19 mouse cellular contexts compared by ENCODE assay signal in genomic region chr3:54934535-54934934, GRCm38 (mm10). TPM values are rescaled to one million over a fixed set of nuclear protein-coding genes. Genes with fewer than 3 reads are reported as not detected.
"Had no signal": no experiment of that assay in that cellular context is flagged by ENCODE, and none has a peak within 500 bp of the region (broad histone marks: within the 10 kb centered on the region; RNA-seq: fewer than 3 reads in every experiment).

No protein-coding gene starts in this region.

- H3K36me3 ChIP-seq: liver, embryonic 13.5 days; liver, embryonic 15.5 days; lung, embryonic 15.5 days; midbrain, embryonic 12.5 days; neural tube, embryonic 12.5 days; stomach, embryonic 15.5 days had no signal

- H3K4me3 ChIP-seq: liver, embryonic 13.5 days; liver, embryonic 15.5 days; lung, embryonic 15.5 days; megakaryocyte, embryonic 14.5 days; midbrain, embryonic 12.5 days; neural tube, embryonic 12.5 days; stomach, embryonic 15.5 days had no signal

- ATAC-seq: liver, postnatal 0 days; lung, postnatal 0 days had no signal

- H3K27ac ChIP-seq: liver, embryonic 13.5 days; liver, embryonic 15.5 days; lung, embryonic 15.5 days; macrophage; midbrain, embryonic 12.5 days; neural tube, embryonic 12.5 days; stomach, embryonic 15.5 days; stomach, postnatal 0 days had no signal

- H3K4me1 ChIP-seq: liver, embryonic 13.5 days; liver, embryonic 15.5 days; lung, embryonic 15.5 days; megakaryocyte, embryonic 14.5 days; midbrain, embryonic 12.5 days; neural tube, embryonic 12.5 days; stomach, embryonic 15.5 days had no signal

- H3K27me3 ChIP-seq: liver, embryonic 13.5 days; liver, embryonic 15.5 days; lung, embryonic 15.5 days; megakaryocyte, embryonic 14.5 days; midbrain, embryonic 12.5 days; neural tube, embryonic 12.5 days; stomach, embryonic 15.5 days had no signal

- H3K4me2 ChIP-seq: liver, embryonic 13.5 days; liver, embryonic 15.5 days; lung, embryonic 15.5 days; midbrain, embryonic 12.5 days; neural tube, embryonic 12.5 days; stomach, embryonic 15.5 days had no signal

- DNase-seq: liver, embryonic 13.5 days; liver, postnatal 0 days; lung, adult 2 months; lung, postnatal 14 days; lung, postnatal 36 days; thymus, adult 2 months; thymus, postnatal 25 days; thymus, postnatal 4 days had no signal

- H3K9ac ChIP-seq: liver, embryonic 13.5 days; liver, embryonic 15.5 days; liver, postnatal 0 days; lung, embryonic 15.5 days; midbrain, embryonic 12.5 days; neural tube, embryonic 12.5 days; stomach, embryonic 15.5 days had no signal

- H3K9me3 ChIP-seq: liver, embryonic 13.5 days; liver, embryonic 15.5 days; lung, embryonic 15.5 days; megakaryocyte, embryonic 14.5 days; midbrain, embryonic 12.5 days; neural tube, embryonic 12.5 days; stomach, embryonic 15.5 days had no signal

RNA-seq across cellular contexts. Expression of gene Sertm1, which starts 18.8 kb away (rescaled TPM):
- polyA plus RNA-seq: lung, adult 2 months; lung, embryonic 15.5 days; lung, postnatal 0 days; macrophage; spleen, adult 2 months; stomach, postnatal 0 days; urinary bladder, adult 2 months had no signal
